Mouse (Mus musculus) hindbrain, postnatal 0 days (tissue): Measurements from ENCODE around the gene Olfr645. TPM values are rescaled to one million over a fixed set of nuclear protein-coding genes. Genes with fewer than 3 reads are reported as not detected.

ENCODE experiments used
- ATAC-seq: fragments of 200-750 bp; cut with Nextera tagmentation; 2 replicates; pipeline ENCODE4 v1.8.0; 2017; ENCODE audit warnings: mild to moderate bottlenecking, moderate TSS enrichment, moderate library complexity
- DNase-seq: peaks from one replicate; pipeline ENCODE4 v3.0.0-alpha.2; 2015; ENCODE audit warnings: low spot score
- H3K27ac ChIP-seq: fragments of 300-500 bp; sonication (generic); 2 replicates; pipeline ENCODE4 v1.5.1; 2014; ENCODE audit warnings: mild to moderate bottlenecking
- H3K27me3 ChIP-seq: fragments of 300-500 bp; sonication (generic); 2 replicates; pipeline ENCODE4 v1.6.1; 2014; ENCODE audit warnings: low read length, mixed read lengths; ENCODE audit not compliant: insufficient read depth
- H3K36me3 ChIP-seq: fragments of 300-500 bp; sonication (generic); 2 replicates; pipeline ENCODE4 v1.6.1; 2014; ENCODE audit warnings: low read length, mixed read lengths; ENCODE audit not compliant: insufficient read depth
- H3K4me1 ChIP-seq: fragments of 300-500 bp; sonication (generic); 2 replicates; pipeline ENCODE4 v1.6.1; 2014; ENCODE audit warnings: antibody characterized with exemption, low read length, mixed read lengths; ENCODE audit not compliant: insufficient read depth
- H3K4me2 ChIP-seq: fragments of 300-500 bp; sonication (generic); 2 replicates; pipeline ENCODE4 v1.6.1; 2014; ENCODE audit warnings: low read depth, mild to moderate bottlenecking, low read length, moderate library complexity, mixed read lengths
- H3K4me3 ChIP-seq: fragments of 300-500 bp; sonication (generic); 2 replicates; pipeline ENCODE4 v1.5.1; 2014; ENCODE audit warnings: low read length
- H3K9ac ChIP-seq: fragments of 300-500 bp; sonication (generic); replicated peaks from 2 replicates; pipeline ENCODE4 v1.6.1; 2014; ENCODE audit warnings: mild to moderate bottlenecking, low read length, moderate library complexity, mixed read lengths
- H3K9me3 ChIP-seq: fragments of 300-500 bp; sonication (generic); 2 replicates; pipeline ENCODE4 v1.6.1; 2016; ENCODE audit warnings: low read length, mixed read lengths
- CTCF ChIP-seq: IDR thresholded peaks from 2 replicates; pipeline ENCODE4 v1.5.1; 2016; ENCODE audit warnings: antibody characterized with exemption, control low read depth, low read depth
- WGBS: fragments of 180-500 bp; shearing (Covaris S2); extraction: QIAGEN DNeasy Blood & Tissue Kit; methylation state at CpG from one replicate; pipeline ENCODE4 v1.1.7; 2014; 5-methylcytosine and 5-hydroxymethylcytosine counted together
- polyA plus RNA-seq: library from polyadenylated mRNA; unstranded; fragments of >200 nt; fragmentation: Nextera tagmentation; extraction: Ambion mirVana; gene quantifications from 2 replicates; pipeline ENCODE4 v1.2.1, GENCODE M21; 2015
- total RNA-seq: library from RNA; depleted of rRNA; stranded (reverse); fragments of >200 nt; gene quantifications from 2 replicates; pipeline ENCODE4 v1.2.3, GENCODE M21; 2014; rRNA removed

Gene Olfr645
- total RNA-seq, result not detected in 2 replicates
- polyA plus RNA-seq, result not detected in 2 replicates

DNA sequence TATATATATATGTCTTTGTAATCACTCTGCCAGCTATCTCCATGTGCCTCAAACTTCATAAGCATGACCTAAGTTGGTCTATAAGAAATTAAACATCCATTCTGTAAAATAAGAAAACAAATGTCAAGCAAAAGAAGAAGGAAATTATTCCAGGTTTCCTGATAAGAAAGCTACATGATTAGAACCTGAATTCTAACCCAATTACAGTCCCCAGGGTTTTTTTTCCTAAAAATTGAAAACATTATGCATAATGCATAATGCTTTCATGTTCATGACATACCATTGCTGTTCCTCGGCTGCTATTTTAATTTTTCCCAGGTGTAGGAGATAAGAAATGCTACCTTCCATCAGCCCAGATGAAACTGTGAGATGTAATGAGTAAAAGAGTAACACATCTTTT lies at the start of gene Olfr645:
Olfr645 (minus strand) TSS at position 101 of the 400 bp plus-strand sequence.
- no peak within 1 kb of the TSS for H3K9ac ChIP-seq
- H3K27me3 ChIP-seq, result no peaks in the 10 kb centered on the region
- H3K4me1 ChIP-seq, result no peaks in the 10 kb centered on the region
- no peak within 1 kb of the TSS for H3K4me2 ChIP-seq
- 72% methylated on average over 1 of the region's 1 CpGs for whole genome bisulfite sequencing
- no peak within 1 kb of the TSS for H3K27ac ChIP-seq
- no peaks in the 10 kb centered on the region for H3K9me3 ChIP-seq
- H3K36me3 ChIP-seq, result no peaks in the 10 kb centered on the region
- no peak for TF ChIP-seq CTCF
- DNase-seq, result no peak
- no peak within 1 kb of the TSS for H3K4me3 ChIP-seq
- ATAC-seq, result no peak

DNA sequence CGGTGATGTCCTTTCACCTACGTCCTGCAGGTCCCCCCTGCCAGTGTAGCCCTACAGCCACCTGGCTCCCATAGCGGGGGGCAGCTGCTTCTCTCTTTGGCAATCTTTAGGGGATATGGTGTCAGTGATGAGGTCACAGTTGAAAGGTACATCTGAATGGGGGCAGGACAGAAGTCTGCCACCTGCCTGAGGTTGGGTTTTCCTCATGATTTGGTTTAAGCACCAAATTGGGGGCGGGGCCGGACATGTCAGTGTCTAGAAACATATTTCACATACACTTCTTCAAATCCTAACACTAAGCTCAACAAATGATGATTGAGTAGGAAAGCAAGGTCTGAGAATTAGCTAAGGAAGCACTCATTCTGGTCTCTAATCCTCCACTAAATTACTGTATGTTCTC lies 44.5 kb upstream of the Olfr645 start, which contains the start of gene Ubqln5:
Ubqln5 (minus strand) TSS at position 101 of the 400 bp plus-strand sequence.
- DNase-seq, result no peak

DNA sequence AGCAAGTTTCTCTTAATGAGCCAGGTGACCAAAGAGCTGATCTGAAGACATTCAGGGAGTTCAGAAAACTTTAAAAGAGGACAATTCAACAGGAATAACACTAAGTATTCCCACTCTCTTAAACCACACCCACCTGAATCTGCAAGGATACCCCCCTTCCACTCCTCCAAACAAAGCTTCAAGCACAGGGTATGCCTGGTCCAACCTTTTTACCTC lies 19.4 kb upstream of the Olfr645 start, which contains the start of gene Olfr646:
Olfr646 (plus strand) TSS at position 117 of the 216 bp plus-strand sequence.
- Histone ChIP-seq H3K4me1 (no peaks in the 10 kb centered on the region), H3K27me3 (no peaks in the 10 kb centered on the region), H3K4me3 (no peak within 1 kb of the TSS), H3K27ac (no peak within 1 kb of the TSS), H3K9ac (no peak within 1 kb of the TSS), H3K36me3 (no peaks in the 10 kb centered on the region), H3K9me3 (no peaks in the 10 kb centered on the region), H3K4me2 (no peak within 1 kb of the TSS)
- DNase-seq, result no peak
- no peak for TF ChIP-seq CTCF
- no peak for ATAC-seq

More for the DNA sequence above, 44.5 kb upstream of the Olfr645 start, which contains the start of gene Ubqln5:
- ATAC-seq, result no peak
- WGBS, result 89% methylated on average over 5 of the region's 5 CpGs
- H3K9me3 ChIP-seq, result 0 out of 2 replicates have a peak, but pooled peaks cover 3% of the 10 kb centered on the region
- H3K27me3 ChIP-seq, result no peaks in the 10 kb centered on the region
- H3K4me3 ChIP-seq, result no peak within 1 kb of the TSS
- no peak within 1 kb of the TSS for H3K9ac ChIP-seq
- no peaks in the 10 kb centered on the region for H3K36me3 ChIP-seq
- no peak within 1 kb of the TSS for H3K4me2 ChIP-seq
- no peak within 1 kb of the TSS for H3K27ac ChIP-seq
- TF ChIP-seq CTCF, result no peak
- no peaks in the 10 kb centered on the region for H3K4me1 ChIP-seq

DNA sequence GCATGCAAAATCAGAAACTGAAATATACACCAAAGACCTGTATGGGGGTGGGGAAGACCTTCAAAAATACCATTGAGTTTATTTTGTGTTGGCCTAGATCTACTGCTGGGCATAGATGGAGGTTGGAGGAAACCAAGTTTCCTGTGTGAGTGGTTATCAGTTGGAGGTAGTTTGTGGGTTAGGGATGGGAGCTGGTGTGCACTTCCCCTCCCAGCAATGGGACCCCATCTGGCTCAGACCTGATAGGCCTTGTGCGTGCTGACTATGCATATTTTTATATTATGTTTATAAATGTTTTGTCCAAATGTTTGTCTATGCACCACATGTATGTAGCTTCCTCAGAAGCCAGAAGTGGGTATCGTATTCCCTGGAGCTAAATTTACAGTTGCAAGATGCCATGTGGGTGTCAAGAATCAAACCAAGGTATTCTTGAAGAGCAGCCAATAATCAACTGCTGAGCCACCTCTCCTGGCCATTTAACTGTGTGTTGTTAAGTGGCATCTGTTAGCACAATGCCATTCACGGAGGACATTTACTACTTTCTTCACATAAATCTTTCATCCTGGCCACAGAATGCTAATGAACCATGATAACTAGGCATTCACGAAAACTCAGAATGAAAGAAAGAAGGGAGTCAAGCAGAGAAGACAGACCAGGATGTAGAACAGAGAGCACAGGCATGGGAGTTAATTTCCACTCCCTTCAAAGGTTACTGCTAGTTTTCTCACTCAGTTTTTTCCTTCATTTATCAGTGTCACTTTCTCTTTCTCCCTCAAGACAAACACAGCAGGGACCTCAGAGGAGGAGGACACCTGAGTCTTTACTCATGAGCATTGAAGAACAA lies 18.9 kb upstream of the Olfr645 start:
- 48% methylated on average over 4 of the region's 4 CpGs for WGBS
- Histone ChIP-seq H3K27me3 (no peaks in the 10 kb centered on the region), H3K36me3 (no peaks in the 10 kb centered on the region), H3K9ac (no peak overlapping the region), H3K4me3 (no peak overlapping the region), H3K4me1 (no peaks in the 10 kb centered on the region), H3K27ac (no peak overlapping the region), H3K4me2 (no peak overlapping the region), H3K9me3 (no peaks in the 10 kb centered on the region)
- DNase-seq (no peak), ATAC-seq (no peak)
- TF ChIP-seq CTCF, result no peak

DNA sequence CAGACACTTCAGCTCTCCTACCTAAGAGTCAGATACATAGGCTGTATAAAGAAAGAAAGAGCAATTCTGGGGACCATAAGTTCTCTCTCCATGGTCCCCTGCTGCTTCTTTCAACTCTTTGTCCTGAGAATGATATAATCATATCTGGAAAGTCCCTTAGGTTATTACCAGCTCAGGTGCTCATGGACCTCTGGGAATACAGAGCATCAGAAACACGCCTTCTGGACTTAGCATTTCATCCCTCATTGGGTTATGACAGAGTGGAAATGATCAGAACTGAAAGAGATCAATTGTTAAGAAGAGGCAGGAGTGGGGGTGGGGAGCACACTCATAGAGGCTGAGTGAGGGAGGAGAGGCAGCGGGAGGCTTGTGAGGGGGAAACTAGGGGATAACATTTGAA lies 13.5 kb downstream of the Olfr645 start, which contains the start of gene Olfr644:
Olfr644 (minus strand) TSS at position 101 of the 400 bp plus-strand sequence.
- DNase-seq (no peak), ATAC-seq (no peak)
- no peaks in the 10 kb centered on the region for H3K4me1 ChIP-seq
- H3K27me3 ChIP-seq, result no peaks in the 10 kb centered on the region
- 82% methylated on average over 2 of the region's 2 CpGs for WGBS
- no peaks in the 10 kb centered on the region for H3K9me3 ChIP-seq
- no peak within 1 kb of the TSS for H3K27ac ChIP-seq
- H3K4me3 ChIP-seq, result no peak within 1 kb of the TSS
- H3K36me3 ChIP-seq, result no peaks in the 10 kb centered on the region
- H3K9ac ChIP-seq, result no peak within 1 kb of the TSS
- no peak for TF ChIP-seq CTCF
- no peak within 1 kb of the TSS for H3K4me2 ChIP-seq

DNA sequence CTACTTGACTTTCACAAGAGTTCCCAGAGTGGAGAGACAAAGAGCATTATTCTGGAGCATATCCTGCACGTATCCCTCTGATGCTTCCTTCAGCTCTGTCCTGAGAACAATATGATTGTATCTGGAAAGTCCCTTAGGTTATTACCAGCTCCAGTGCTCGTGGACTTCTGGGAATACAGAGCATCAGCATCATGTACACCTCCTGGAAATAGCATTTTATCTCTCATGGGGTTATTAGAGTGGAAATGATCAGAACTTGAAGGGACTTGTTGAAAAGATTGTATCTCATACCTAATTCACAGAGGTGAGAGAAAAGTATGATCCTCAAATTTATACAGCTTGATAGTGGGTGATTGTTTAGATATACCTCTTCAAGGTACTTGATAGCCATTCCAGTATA lies 23.9 kb downstream of the Olfr645 start, which contains the start of gene 4930516K23Rik:
4930516K23Rik (minus strand) TSS at position 101 of the 400 bp plus-strand sequence.
- Histone ChIP-seq H3K36me3 (no peaks in the 10 kb centered on the region), H3K9me3 (no peaks in the 10 kb centered on the region), H3K4me1 (no peaks in the 10 kb centered on the region), H3K4me2 (no peak within 1 kb of the TSS), H3K27ac (no peak within 1 kb of the TSS), H3K4me3 (no peak within 1 kb of the TSS), H3K27me3 (no peaks in the 10 kb centered on the region), H3K9ac (no peak within 1 kb of the TSS)
- WGBS, result 36% methylated on average over 2 of the region's 2 CpGs
- DNase-seq (no peak), ATAC-seq (no peak)
- no peak for TF ChIP-seq CTCF

DNA sequence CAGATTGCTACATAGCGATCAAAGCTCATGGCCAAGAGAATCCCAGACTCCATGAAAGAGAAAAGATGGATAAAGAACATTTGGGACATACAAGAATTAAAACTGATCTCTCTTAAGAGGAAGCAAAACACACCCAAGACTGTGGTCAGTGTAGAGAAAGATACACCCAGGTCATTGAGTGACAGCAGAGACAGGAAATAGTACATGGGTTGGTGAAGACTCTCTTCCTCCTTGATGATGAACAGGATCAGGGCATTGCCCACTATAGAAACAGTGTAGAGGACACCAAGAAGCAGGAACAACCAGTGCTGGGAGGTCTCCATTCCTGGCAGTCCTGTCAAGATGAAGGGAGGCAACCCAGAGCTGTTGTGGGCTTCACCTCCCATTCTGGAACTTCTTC lies 26.1 kb downstream of the Olfr645 start:
- Histone ChIP-seq H3K4me3 (no peak overlapping the region), H3K4me2 (no peak overlapping the region), H3K4me1 (no peaks in the 10 kb centered on the region), H3K27me3 (no peaks in the 10 kb centered on the region), H3K27ac (no peak overlapping the region), H3K9me3 (no peaks in the 10 kb centered on the region), H3K36me3 (no peaks in the 10 kb centered on the region), H3K9ac (no peak overlapping the region)
- DNase-seq (no peak), ATAC-seq (no peak)
- TF ChIP-seq CTCF, result no peak
- 92% methylated on average over 1 of the region's 1 CpGs for WGBS
